Mouse (Mus musculus): Measurements from ENCODE around the gene Lgmn. TPM values are rescaled to one million over a fixed set of nuclear protein-coding genes. Genes with fewer than 3 reads are reported as not detected.

Lgmn gene
- 25.1 TPM for polyA plus RNA-seq (2014; fragmentation: Illumina TruSeq; extraction: RNeasy Lipid Tissue Mini Kit (QIAGEN cat#74804); ENCODE audit: low read depth, low replicate concordance)

DNA sequence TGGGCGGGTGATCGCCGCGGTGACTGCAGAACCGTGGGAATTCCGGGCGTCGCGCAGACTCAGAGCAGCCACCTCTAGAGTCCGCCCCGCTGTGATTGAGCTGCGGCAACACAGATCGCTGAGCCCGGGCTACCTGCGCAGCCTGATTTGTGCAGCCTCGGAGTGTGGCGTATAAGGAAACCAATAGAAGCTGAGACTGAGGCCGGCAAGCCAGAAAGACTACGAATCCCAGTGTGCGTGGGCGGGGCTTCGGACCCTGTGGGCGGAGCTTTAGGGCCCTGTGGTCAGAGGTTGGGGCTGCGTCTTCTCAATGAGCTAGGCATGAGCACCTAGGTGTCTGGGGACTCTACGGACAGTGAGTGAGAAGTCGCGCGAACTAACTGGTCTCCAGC, at the start of gene Lgmn:
Gene Lgmn (minus strand): TSS at position 182 of the 392 bp plus-strand sequence.

GRCm38 (mm10) chr12:102468894-102469764, 29.5 kb upstream of the Lgmn start, which contains the start of gene Golga5:
Golga5 (plus strand) TSS chr12:102469135.

Other genes with a start within 250 kb of the Lgmn start
- 0.95 TPM for gene Rin3, start 156.8 kb downstream of the Lgmn start, polyA plus RNA-seq (2014; fragmentation: Illumina TruSeq; extraction: RNeasy Lipid Tissue Mini Kit (QIAGEN cat#74804); ENCODE audit: low read depth, low replicate concordance)
- 59.2 TPM for gene Golga5, start 29.3 kb upstream of the Lgmn start, polyA plus RNA-seq (2014; fragmentation: Illumina TruSeq; extraction: RNeasy Lipid Tissue Mini Kit (QIAGEN cat#74804); ENCODE audit: low read depth, low replicate concordance)
- gene Chga, start 115.2 kb upstream of the Lgmn start, polyA plus RNA-seq (2014; fragmentation: Illumina TruSeq; extraction: RNeasy Lipid Tissue Mini Kit (QIAGEN cat#74804); ENCODE audit: low read depth, low replicate concordance) = 5.6 TPM

All from sigmoid colon, adult 10 weeks (tissue).